Comparison of ENCODE assay signal across 20 mouse cellular contexts in genomic region chr8:115126081-115126480, GRCm38 (mm10).
DNase-seq lines count a peak whose midpoint lies in the region; ATAC-seq lines count a peak whose summit lies in the region.
"Had no signal": no experiment of that assay in that cellular context is flagged by ENCODE, and none has a peak within 500 bp of the region (broad histone marks: within the 10 kb centered on the region; RNA-seq: fewer than 3 reads in every experiment).

No protein-coding gene starts in this region.

- ATAC-seq in forebrain, embryonic 14.5 days = no peak
- no peak for ATAC-seq in midbrain, embryonic 14.5 days (ENCODE audit: low FRiP score, low TSS enrichment)
- no peak for ATAC-seq in midbrain, embryonic 16.5 days
- ATAC-seq: forebrain, embryonic 15.5 days; forebrain, postnatal 0 days had no signal

- no peak overlapping the region for H3K4me3 ChIP-seq in forebrain, embryonic 14.5 days (ENCODE audit: low read depth, low read length)
- H3K4me3 ChIP-seq in forebrain, embryonic 10.5 days = no peak overlapping the region
- no peak overlapping the region for H3K4me3 ChIP-seq in midbrain, embryonic 14.5 days (replicated peaks; ENCODE audit: low read depth, low read length)
- no peak overlapping the region for H3K4me3 ChIP-seq in midbrain, embryonic 16.5 days (ENCODE audit: low read depth, low read length)
- H3K4me3 ChIP-seq: embryonic facial prominence, embryonic 10.5 days; embryonic facial prominence, embryonic 12.5 days; forebrain, embryonic 12.5 days; forebrain, embryonic 15.5 days had no signal

- WGBS in forebrain, embryonic 14.5 days = 31% methylated on average over 7 of the region's 7 CpGs
- 70% methylated on average over 7 of the region's 7 CpGs for WGBS in forebrain, embryonic 10.5 days
- WGBS in midbrain, embryonic 14.5 days = 40% methylated on average over 7 of the region's 7 CpGs
- WGBS in midbrain, embryonic 16.5 days = 33% methylated on average over 7 of the region's 7 CpGs

- peaks cover 3% of the 10 kb centered on the region; the same call in 1 of the 2 replicates for H3K4me1 ChIP-seq in forebrain, embryonic 14.5 days (ENCODE audit: control insufficient read depth, insufficient read depth, low read length)
- peaks cover 15% of the 10 kb centered on the region; the same call in 1 of the 2 replicates for H3K4me1 ChIP-seq in forebrain, embryonic 10.5 days
- H3K4me1 ChIP-seq in midbrain, embryonic 14.5 days (ENCODE audit: control insufficient read depth, insufficient read depth, low read length) = no peaks in the 10 kb centered on the region
- no peaks in the 10 kb centered on the region for H3K4me1 ChIP-seq in midbrain, embryonic 16.5 days (ENCODE audit: control insufficient read depth, insufficient read depth, low read length)
- H3K4me1 ChIP-seq: embryonic facial prominence, embryonic 10.5 days; embryonic facial prominence, embryonic 12.5 days; forebrain, embryonic 12.5 days had no signal

- peak; percentile 39 for DNase-seq in forebrain, embryonic 14.5 days (ENCODE audit: low spot score)
- DNase-seq in forebrain, embryonic 10.5 days (ENCODE audit: extremely low spot score, low spot score) = no peak
- peak; percentile 63 for DNase-seq in midbrain, embryonic 14.5 days
- no peak for DNase-seq in left cerebral cortex, adult 11 months (ENCODE audit: low spot score)
- DNase-seq: adrenal gland, adult 2 months; adrenal gland, postnatal 10 days; adrenal gland, postnatal 25 days; B cell, adult 2 months; cerebellum, adult 11-12 months; cerebellum, adult 2 months; cerebellum, adult 9-10 months; cerebellum, postnatal 10 days; cerebellum, postnatal 25 days; forebrain, postnatal 0 days had no signal

- H3K27ac ChIP-seq in forebrain, embryonic 14.5 days (ENCODE audit: low read depth, low read length) = no peak overlapping the region
- no peak overlapping the region for H3K27ac ChIP-seq in forebrain, embryonic 10.5 days
- H3K27ac ChIP-seq in midbrain, embryonic 14.5 days (replicated peaks; ENCODE audit: low read depth, low read length) = no peak overlapping the region
- no peak overlapping the region for H3K27ac ChIP-seq in midbrain, embryonic 16.5 days (ENCODE audit: low read length)
- H3K27ac ChIP-seq: embryonic facial prominence, embryonic 10.5 days; embryonic facial prominence, embryonic 12.5 days; forebrain, embryonic 12.5 days; forebrain, embryonic 15.5 days had no signal

- H3K36me3 ChIP-seq in forebrain, embryonic 14.5 days (ENCODE audit: control insufficient read depth, insufficient read depth, low read length) = no peaks in the 10 kb centered on the region
- H3K36me3 ChIP-seq in forebrain, embryonic 10.5 days (replicated peaks) = no peaks in the 10 kb centered on the region
- no peaks in the 10 kb centered on the region for H3K36me3 ChIP-seq in midbrain, embryonic 14.5 days (ENCODE audit: control insufficient read depth, insufficient read depth, low read length)
- H3K36me3 ChIP-seq in midbrain, embryonic 16.5 days (ENCODE audit: control insufficient read depth, insufficient read depth, low read length) = no peaks in the 10 kb centered on the region
- H3K36me3 ChIP-seq: embryonic facial prominence, embryonic 10.5 days; embryonic facial prominence, embryonic 12.5 days; forebrain, embryonic 12.5 days; forebrain, embryonic 15.5 days; G1E had no signal

- no peak overlapping the region for H3K4me2 ChIP-seq in forebrain, embryonic 14.5 days (ENCODE audit: low read length)
- no peak overlapping the region for H3K4me2 ChIP-seq in midbrain, embryonic 14.5 days (ENCODE audit: low read length)
- no peak overlapping the region for H3K4me2 ChIP-seq in midbrain, embryonic 16.5 days (ENCODE audit: low read length)
- H3K4me2 ChIP-seq: embryonic facial prominence, embryonic 12.5 days; forebrain, embryonic 12.5 days; forebrain, embryonic 15.5 days had no signal

- H3K9ac ChIP-seq in forebrain, embryonic 14.5 days (ENCODE audit: low read length) = no peak overlapping the region
- no peak overlapping the region for H3K9ac ChIP-seq in midbrain, embryonic 14.5 days (replicated peaks; ENCODE audit: low read length)
- no peak overlapping the region for H3K9ac ChIP-seq in midbrain, embryonic 16.5 days (ENCODE audit: low read depth, low read length)
- H3K9ac ChIP-seq: embryonic facial prominence, embryonic 12.5 days; forebrain, embryonic 12.5 days; forebrain, embryonic 15.5 days; forebrain, postnatal 0 days had no signal

- no peaks in the 10 kb centered on the region for H3K27me3 ChIP-seq in forebrain, embryonic 14.5 days (replicated peaks; ENCODE audit: control insufficient read depth, insufficient read depth, low read length)
- no peaks in the 10 kb centered on the region; the same call in 1 of the 2 replicates for H3K27me3 ChIP-seq in forebrain, embryonic 10.5 days (ENCODE audit: poor library complexity, severe bottlenecking)
- H3K27me3 ChIP-seq in midbrain, embryonic 14.5 days (ENCODE audit: control insufficient read depth, insufficient read depth, low read length) = no peaks in the 10 kb centered on the region
- H3K27me3 ChIP-seq in midbrain, embryonic 16.5 days (ENCODE audit: control insufficient read depth, insufficient read depth, low read depth, low read length) = no peaks in the 10 kb centered on the region
- H3K27me3 ChIP-seq: embryonic facial prominence, embryonic 12.5 days; forebrain, embryonic 12.5 days; forebrain, embryonic 15.5 days had no signal

- no peaks in the 10 kb centered on the region for H3K9me3 ChIP-seq in forebrain, embryonic 14.5 days (replicated peaks; ENCODE audit: control insufficient read depth, low read length)
- no peaks in the 10 kb centered on the region for H3K9me3 ChIP-seq in forebrain, embryonic 10.5 days
- H3K9me3 ChIP-seq in midbrain, embryonic 14.5 days (ENCODE audit: control insufficient read depth, low read length) = no peaks in the 10 kb centered on the region
- no peaks in the 10 kb centered on the region for H3K9me3 ChIP-seq in midbrain, embryonic 16.5 days (replicated peaks; ENCODE audit: control insufficient read depth, low read length, poor library complexity, severe bottlenecking)
- H3K9me3 ChIP-seq: embryonic facial prominence, embryonic 10.5 days; embryonic facial prominence, embryonic 12.5 days; forebrain, embryonic 12.5 days; forebrain, embryonic 15.5 days had no signal

Comparison
In these comparisons a context has a peak if more than half of its experiments do, and no peak if none do; other contexts are left out.
1. DNase-seq: peak in forebrain, embryonic 14.5 days (single experiment) and midbrain, embryonic 14.5 days (single experiment); none in forebrain, embryonic 10.5 days (single experiment) and left cerebral cortex, adult 11 months (single experiment).